Mouse (Mus musculus): Measurements from ENCODE around the gene Ajuba. TPM values are rescaled to one million over a fixed set of nuclear protein-coding genes. Genes with fewer than 3 reads are reported as not detected.

Gene Ajuba
- polyA plus RNA-seq, 1 experiment from 2014 or later = 24.9 TPM

DNA sequence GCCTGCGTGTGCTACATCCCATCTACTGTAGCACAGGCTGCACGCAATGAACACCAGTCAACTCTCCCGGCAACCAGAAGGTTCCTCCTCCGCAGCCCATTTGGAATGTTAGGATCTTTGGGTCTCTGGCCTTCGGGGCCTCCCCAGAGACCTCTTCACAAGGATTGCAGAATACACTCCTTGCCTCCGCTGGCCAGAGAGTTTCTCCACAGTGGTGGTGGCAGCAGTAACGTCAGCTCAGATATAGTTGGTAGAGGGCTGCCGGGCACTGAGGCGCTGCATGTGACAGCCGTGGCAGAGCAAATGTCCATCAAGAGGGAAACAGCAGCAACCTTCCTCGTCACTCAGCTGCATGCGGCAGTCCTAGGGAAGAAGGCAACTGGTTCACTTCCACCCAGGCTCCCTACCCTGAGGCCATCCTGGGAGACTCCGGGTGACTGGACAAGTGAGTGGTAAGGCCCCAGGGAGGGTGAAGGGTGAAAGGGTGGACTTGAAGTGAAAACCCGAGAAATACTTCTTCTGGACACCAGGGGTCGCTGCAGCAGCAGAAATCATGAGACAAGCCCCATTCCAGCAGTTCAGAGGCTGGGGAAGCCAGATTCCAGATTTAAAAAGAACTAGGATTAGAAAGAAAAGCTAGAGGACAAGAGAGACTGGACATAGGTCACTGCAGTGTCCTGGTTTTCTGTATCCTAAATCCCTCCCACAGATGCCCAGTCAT is 8.5 kb downstream of the Ajuba start:
- peaks cover 31% of the 10 kb centered on the region for H3K4me1 ChIP-seq (ENCODE audit: control insufficient read depth, insufficient read depth, low read length)
- no peak overlapping the region for H3K4me3 ChIP-seq (ENCODE audit: low read length)
- no peak overlapping the region for H3K4me2 ChIP-seq (ENCODE audit: low read depth, low read length)
- H3K9ac ChIP-seq (ENCODE audit: low read length) = no peak overlapping the region
- peaks cover 23% of the 10 kb centered on the region for H3K36me3 ChIP-seq (ENCODE audit: control insufficient read depth, insufficient read depth)
- ATAC-seq (replicated peaks; ENCODE audit: extremely low read depth, insufficient read depth, low FRiP score) = 0 out of 2 replicates have a peak, but pooled peaks have one; percentile 1
- H3K27me3 ChIP-seq (ENCODE audit: control insufficient read depth, insufficient read depth, low read length) = no peaks in the 10 kb centered on the region
- WGBS = 69% methylated on average over 15 of the region's 15 CpGs
- peak overlapping the region; percentile 50; the same call in 1 of the 2 replicates for H3K27ac ChIP-seq (ENCODE audit: low read length)
- H3K9me3 ChIP-seq (replicated peaks; ENCODE audit: control insufficient read depth, low read length) = no peaks in the 10 kb centered on the region

DNA sequence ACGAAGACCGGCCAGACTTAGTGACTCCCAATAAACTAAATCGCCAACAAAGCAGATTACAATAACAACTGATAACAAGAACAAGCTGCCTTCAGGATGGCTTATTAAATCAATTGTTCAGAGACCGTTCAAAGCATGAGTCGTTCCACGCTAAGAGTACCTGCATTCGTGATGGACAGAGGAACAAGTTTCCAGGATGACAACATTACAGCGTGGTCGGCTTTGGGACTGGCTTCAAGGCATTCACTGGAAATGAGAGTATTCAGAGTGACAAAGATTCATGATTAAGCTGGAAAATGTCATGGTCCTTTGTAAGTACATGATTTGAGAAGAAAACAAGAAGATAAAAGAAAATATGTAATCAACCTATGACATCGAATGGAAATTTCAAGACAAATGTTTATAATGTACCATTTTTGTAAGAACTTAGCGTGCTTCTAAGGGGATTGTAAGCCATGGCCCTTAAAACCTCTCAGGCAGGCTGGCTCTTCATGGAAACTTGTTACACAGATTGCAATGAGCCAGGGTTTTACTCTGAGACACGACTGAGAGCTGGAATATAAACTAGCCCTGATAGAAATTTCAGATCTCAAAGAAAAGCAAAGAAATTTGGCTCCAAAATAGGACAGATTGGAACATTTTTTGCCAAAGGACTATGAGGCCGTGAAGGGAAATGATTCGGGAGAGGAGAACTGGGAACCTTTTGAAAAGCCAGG is 16.7 kb downstream of the Ajuba start:
- no peak for ATAC-seq (replicated peaks; ENCODE audit: extremely low read depth, insufficient read depth, low FRiP score)
- H3K27ac ChIP-seq (ENCODE audit: low read length) = no peak overlapping the region
- H3K4me2 ChIP-seq (ENCODE audit: low read depth, low read length) = no peak overlapping the region
- no peaks in the 10 kb centered on the region for H3K36me3 ChIP-seq (ENCODE audit: control insufficient read depth, insufficient read depth)
- 80% methylated on average over 14 of the region's 14 CpGs for WGBS
- H3K9me3 ChIP-seq (replicated peaks; ENCODE audit: control insufficient read depth, low read length) = no peaks in the 10 kb centered on the region
- H3K9ac ChIP-seq (ENCODE audit: low read length) = no peak overlapping the region
- no peaks in the 10 kb centered on the region; the same call in 1 of the 2 replicates for H3K27me3 ChIP-seq (ENCODE audit: control insufficient read depth, insufficient read depth, low read length)
- no peaks in the 10 kb centered on the region for H3K4me1 ChIP-seq (ENCODE audit: control insufficient read depth, insufficient read depth, low read length)
- H3K4me3 ChIP-seq (ENCODE audit: low read length) = no peak overlapping the region

DNA sequence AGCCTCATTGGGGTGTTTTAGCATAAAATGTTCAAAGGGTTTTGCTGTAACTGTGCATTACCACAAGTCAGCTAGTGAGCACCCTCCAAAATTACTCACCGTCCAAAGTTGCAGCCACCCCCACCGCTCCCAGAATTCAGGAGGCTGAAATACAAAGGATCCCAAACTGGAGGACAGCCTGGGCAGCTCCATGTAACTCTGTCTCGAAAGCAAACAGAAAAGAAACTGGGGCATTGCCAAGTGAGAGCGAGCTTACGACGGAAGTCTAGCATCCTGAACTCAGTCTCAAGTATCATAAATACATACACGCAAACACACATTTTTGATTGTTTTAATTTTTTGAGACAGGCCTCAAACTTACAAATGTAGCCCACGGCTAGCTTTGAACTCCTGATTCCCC is 20.0 kb downstream of the Ajuba start:
- Histone ChIP-seq H3K27me3 (ENCODE audit: control insufficient read depth, insufficient read depth, low read length) (no peaks in the 10 kb centered on the region; the same call in 1 of the 2 replicates), H3K9me3 (replicated peaks; ENCODE audit: control insufficient read depth, low read length) (no peaks in the 10 kb centered on the region), H3K4me1 (ENCODE audit: control insufficient read depth, insufficient read depth, low read length) (peaks cover 5% of the 10 kb centered on the region), H3K4me2 (ENCODE audit: low read depth, low read length) (no peak overlapping the region), H3K4me3 (ENCODE audit: low read length) (no peak overlapping the region), H3K27ac (ENCODE audit: low read length) (no peak overlapping the region), H3K36me3 (ENCODE audit: control insufficient read depth, insufficient read depth) (no peaks in the 10 kb centered on the region), H3K9ac (ENCODE audit: low read length) (no peak overlapping the region)
- ATAC-seq (replicated peaks; ENCODE audit: extremely low read depth, insufficient read depth, low FRiP score) = no peak
- WGBS = 71% methylated on average over 8 of the region's 8 CpGs

DNA sequence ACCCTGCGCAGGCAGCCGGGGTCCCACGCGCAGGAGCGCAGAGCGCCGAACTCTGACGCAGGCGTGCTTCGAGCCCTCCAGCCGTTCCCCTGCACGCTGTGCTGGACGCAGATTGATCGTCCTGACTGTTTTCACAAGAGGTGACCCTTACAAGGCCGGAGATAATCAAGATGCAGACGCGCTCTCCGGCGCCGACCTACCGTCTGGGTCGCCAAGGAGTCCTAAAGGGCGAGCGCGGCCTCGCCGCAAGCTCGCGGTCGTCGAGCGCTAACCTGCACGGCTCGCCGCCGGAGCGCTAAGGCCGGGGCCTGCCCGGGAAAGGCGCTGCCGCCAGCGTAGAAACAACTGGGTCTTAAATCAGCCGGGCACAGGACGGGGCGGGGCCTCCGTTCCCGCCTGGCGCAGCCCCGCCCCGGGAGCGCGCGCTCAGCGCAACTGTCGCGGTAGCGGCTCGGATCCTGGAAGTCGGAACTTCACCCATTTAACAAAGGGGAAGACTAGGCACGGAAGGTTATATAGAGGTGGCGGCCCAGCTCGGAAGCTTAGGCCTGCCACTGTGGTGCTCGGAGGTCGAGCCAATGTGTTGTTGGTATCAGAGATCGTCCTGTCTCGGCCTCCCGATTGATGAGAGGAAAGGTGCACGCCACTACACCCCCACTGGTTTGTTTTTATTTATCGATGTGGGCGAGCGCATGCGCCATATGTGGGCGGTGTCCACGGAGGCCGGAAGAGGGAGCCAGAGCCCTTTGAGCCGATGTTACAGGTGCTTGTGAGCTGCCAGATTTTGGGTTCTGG is 23.2 kb downstream of the Ajuba start, which contains the start of gene Haus4:
TSS of gene Haus4 (minus strand) at position 642 of the 795 bp plus-strand sequence.
- H3K4me1 ChIP-seq (ENCODE audit: control insufficient read depth, insufficient read depth, low read length) = peaks cover 5% of the 10 kb centered on the region
- peak; percentile 94 for ATAC-seq (replicated peaks; ENCODE audit: extremely low read depth, insufficient read depth, low FRiP score)
- peak within 1 kb of the TSS; percentile 84 for H3K9ac ChIP-seq (ENCODE audit: low read length)
- no peaks in the 10 kb centered on the region; the same call in 1 of the 2 replicates for H3K27me3 ChIP-seq (ENCODE audit: control insufficient read depth, insufficient read depth, low read length)
- H3K9me3 ChIP-seq (replicated peaks; ENCODE audit: control insufficient read depth, low read length) = no peaks in the 10 kb centered on the region
- peak within 1 kb of the TSS; percentile 86 for H3K4me2 ChIP-seq (ENCODE audit: low read depth, low read length)
- H3K27ac ChIP-seq (ENCODE audit: low read length) = peak within 1 kb of the TSS; percentile 88
- WGBS = under 1% methylated on average over 76 of the region's 76 CpGs
- peaks cover 20% of the 10 kb centered on the region for H3K36me3 ChIP-seq (ENCODE audit: control insufficient read depth, insufficient read depth)
- peak within 1 kb of the TSS; percentile 64 for H3K4me3 ChIP-seq (ENCODE audit: low read length)

DNA sequence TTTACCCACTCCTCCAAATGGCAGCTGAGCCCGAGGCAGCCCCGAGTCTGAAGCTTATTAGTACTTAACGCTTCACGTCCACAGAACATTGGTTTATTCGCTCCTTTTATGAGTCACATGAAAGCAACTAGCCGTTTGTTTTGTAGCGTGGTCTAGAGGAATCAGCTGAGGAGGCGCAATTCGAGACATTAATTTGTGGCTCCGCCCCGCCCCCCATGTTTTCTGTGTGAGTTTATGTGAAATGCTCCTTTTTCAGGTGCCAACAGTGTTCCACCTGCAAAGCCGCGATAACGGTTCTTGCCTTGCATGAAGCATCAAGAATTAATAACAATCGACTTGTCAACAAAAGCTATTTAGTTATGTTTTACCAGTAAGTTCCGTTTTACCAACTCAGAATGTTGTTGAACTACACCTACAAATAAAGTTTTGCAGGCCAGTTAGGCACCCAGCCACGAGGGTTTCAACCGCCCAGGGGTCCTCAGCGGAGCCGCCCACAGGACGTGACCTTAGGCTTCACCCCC is 23.8 kb downstream of the Ajuba start:
- no peaks in the 10 kb centered on the region for H3K9me3 ChIP-seq (replicated peaks; ENCODE audit: control insufficient read depth, low read length)
- H3K4me3 ChIP-seq (ENCODE audit: low read length) = peak overlapping the region; percentile 64
- peaks cover 5% of the 10 kb centered on the region for H3K4me1 ChIP-seq (ENCODE audit: control insufficient read depth, insufficient read depth, low read length)
- no peak for ATAC-seq (replicated peaks; ENCODE audit: extremely low read depth, insufficient read depth, low FRiP score)
- H3K27me3 ChIP-seq (ENCODE audit: control insufficient read depth, insufficient read depth, low read length) = no peaks in the 10 kb centered on the region
- H3K9ac ChIP-seq (ENCODE audit: low read length) = peak overlapping the region; percentile 84
- 4% methylated on average over 21 of the region's 21 CpGs for WGBS
- peaks cover 26% of the 10 kb centered on the region for H3K36me3 ChIP-seq (ENCODE audit: control insufficient read depth, insufficient read depth)
- H3K27ac ChIP-seq (ENCODE audit: low read length) = peak overlapping the region; percentile 88
- peak overlapping the region; percentile 86 for H3K4me2 ChIP-seq (ENCODE audit: low read depth, low read length)

DNA sequence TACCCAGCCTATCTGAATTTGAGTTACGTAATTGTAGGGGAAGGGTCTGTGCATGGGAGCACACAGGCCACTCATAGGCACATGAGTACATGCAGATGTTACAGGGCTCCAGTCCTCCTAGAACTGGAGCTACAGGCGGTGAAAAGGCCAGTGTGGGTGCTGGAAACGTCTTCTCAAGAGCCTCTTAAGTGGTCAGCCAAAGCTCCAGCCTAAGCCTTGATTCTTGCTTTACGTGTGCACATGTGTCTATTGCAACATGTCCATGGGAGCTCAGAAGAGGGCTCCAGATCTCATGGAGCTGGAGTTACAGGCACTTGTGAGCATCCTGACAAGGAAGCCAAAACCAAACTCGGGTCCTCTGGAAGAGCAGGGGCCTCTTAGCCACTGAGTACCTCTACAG is 32.7 kb downstream of the Ajuba start:
- H3K4me2 ChIP-seq (ENCODE audit: low read depth, low read length) = no peak overlapping the region
- H3K27ac ChIP-seq (ENCODE audit: low read length) = no peak overlapping the region
- 82% methylated on average over 5 of the region's 5 CpGs for WGBS
- peaks cover 53% of the 10 kb centered on the region for H3K36me3 ChIP-seq (ENCODE audit: control insufficient read depth, insufficient read depth)
- no peaks in the 10 kb centered on the region for H3K4me1 ChIP-seq (ENCODE audit: control insufficient read depth, insufficient read depth, low read length)
- no peaks in the 10 kb centered on the region for H3K9me3 ChIP-seq (replicated peaks; ENCODE audit: control insufficient read depth, low read length)
- H3K27me3 ChIP-seq (ENCODE audit: control insufficient read depth, insufficient read depth, low read length) = no peaks in the 10 kb centered on the region
- no peak for ATAC-seq (replicated peaks; ENCODE audit: extremely low read depth, insufficient read depth, low FRiP score)
- H3K4me3 ChIP-seq (ENCODE audit: low read length) = no peak overlapping the region
- H3K9ac ChIP-seq (ENCODE audit: low read length) = no peak overlapping the region

DNA sequence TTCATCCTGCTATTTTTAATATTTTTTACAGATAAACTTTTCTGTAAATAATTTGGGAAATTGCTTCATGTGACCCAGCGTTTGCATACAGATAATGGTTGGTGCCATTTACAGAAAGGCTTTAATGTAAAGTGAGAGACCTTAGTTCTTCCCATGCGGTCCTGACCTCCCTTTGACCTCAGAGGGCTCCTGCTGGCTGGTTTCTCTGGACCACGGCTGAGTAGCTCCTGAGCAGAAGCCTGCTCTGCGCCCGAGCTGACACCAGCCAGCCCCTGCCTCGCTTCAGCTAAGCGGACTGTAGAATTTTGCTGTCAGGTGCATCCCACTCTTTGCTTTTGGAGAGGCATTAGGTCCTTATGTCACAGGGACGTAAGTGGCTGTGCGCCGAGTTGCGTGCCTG is 36.6 kb downstream of the Ajuba start:
- H3K9me3 ChIP-seq (replicated peaks; ENCODE audit: control insufficient read depth, low read length) = no peaks in the 10 kb centered on the region

DNA sequence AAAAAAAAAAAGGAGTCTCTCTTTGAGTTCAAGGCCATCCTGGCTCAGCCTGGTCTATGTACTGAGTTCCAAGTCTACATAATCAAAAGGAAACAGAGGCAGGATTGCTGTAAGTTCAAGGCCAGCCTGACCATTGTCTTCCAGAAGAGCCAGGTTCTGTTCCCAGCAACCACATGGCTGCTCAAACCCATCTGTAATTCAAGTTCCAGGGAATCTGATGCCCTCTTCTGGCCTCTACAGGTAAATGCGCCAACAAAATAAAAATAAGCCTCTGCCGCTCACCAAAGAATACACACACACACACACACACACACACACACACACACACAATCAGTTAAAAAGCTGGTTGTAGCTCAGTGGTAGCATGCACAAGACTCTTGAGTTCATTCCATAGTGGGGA is 38.8 kb downstream of the Ajuba start:
- WGBS = 90% methylated on average over 2 of the region's 2 CpGs
- Histone ChIP-seq H3K4me1 (ENCODE audit: control insufficient read depth, insufficient read depth, low read length) (no peaks in the 10 kb centered on the region), H3K27ac (ENCODE audit: low read length) (no peak overlapping the region), H3K27me3 (ENCODE audit: control insufficient read depth, insufficient read depth, low read length) (no peaks in the 10 kb centered on the region), H3K36me3 (ENCODE audit: control insufficient read depth, insufficient read depth) (peaks cover 11% of the 10 kb centered on the region), H3K4me2 (ENCODE audit: low read depth, low read length) (no peak overlapping the region), H3K4me3 (ENCODE audit: low read length) (no peak overlapping the region), H3K9ac (ENCODE audit: low read length) (no peak overlapping the region), H3K9me3 (replicated peaks; ENCODE audit: control insufficient read depth, low read length) (no peaks in the 10 kb centered on the region)
- no peak for ATAC-seq (replicated peaks; ENCODE audit: extremely low read depth, insufficient read depth, low FRiP score)

More for the DNA sequence above, 36.6 kb downstream of the Ajuba start:
- H3K4me3 ChIP-seq (ENCODE audit: low read length) = no peak overlapping the region
- WGBS = 63% methylated on average over 11 of the region's 11 CpGs
- no peak for ATAC-seq (replicated peaks; ENCODE audit: extremely low read depth, insufficient read depth, low FRiP score)
- H3K27ac ChIP-seq (ENCODE audit: low read length) = no peak overlapping the region
- H3K9ac ChIP-seq (ENCODE audit: low read length) = no peak overlapping the region
- H3K27me3 ChIP-seq (ENCODE audit: control insufficient read depth, insufficient read depth, low read length) = no peaks in the 10 kb centered on the region
- H3K36me3 ChIP-seq (ENCODE audit: control insufficient read depth, insufficient read depth) = peaks cover 21% of the 10 kb centered on the region
- H3K4me1 ChIP-seq (ENCODE audit: control insufficient read depth, insufficient read depth, low read length) = no peaks in the 10 kb centered on the region
- H3K4me2 ChIP-seq (ENCODE audit: low read depth, low read length) = no peak overlapping the region

All from heart, embryonic 16.5 days (tissue).